Mouse (Mus musculus) megakaryocyte-erythroid progenitor cell, adult 5-6 weeks (primary cell): Measurements from ENCODE around the gene Cuedc1. TPM values are rescaled to one million over a fixed set of nuclear protein-coding genes. Genes with fewer than 3 reads are reported as not detected.

Experiments
- ATAC-seq: replicated peaks from 2 replicates; pipeline ENCODE4 v1.8.0; 2016; ENCODE audit warnings: mild to moderate bottlenecking, inconsistent platforms; ENCODE audit not compliant: severe bottlenecking, poor library complexity, low FRiP score, low TSS enrichment
- total RNA-seq, 2 experiments: library from RNA; stranded (forward) in 1 of 2; stranded (reverse) in 1 of 2; fragments of 200-1000, 215-1000 nt in 1 of 2; fragments of >200 nt in 1 of 2; fragmentation: Nextera tagmentation in 1 of 2; gene quantifications; 2 replicates each; pipeline ENCODE4 v1.2.3; 2014 to 2017

Gene Cuedc1
- total RNA-seq, 2 experiments from 2014 or later: 0.19 to 2.3 TPM

DNA sequence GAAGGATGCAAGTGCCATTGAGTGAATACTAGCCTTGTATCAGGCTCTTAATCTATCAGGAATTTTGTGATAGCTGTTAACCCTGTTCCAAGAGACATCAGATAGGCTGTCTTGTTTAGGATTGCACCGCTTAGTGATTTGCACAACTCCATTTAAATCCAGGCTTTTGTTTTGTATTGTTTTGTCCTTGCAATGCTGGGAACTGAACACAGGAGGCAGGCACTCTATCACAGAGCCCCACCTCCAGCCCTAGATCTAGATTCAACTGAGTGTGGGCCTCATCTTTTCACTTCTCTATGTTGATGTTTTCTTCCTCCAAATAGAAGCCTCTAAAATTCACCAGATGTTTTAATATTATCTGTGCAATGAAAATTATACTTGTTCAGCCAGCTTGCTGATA is 22.2 kb upstream of the Cuedc1 start:
- no peak for ATAC-seq

GRCm38 (mm10) chr11:88076394-88076793 is 21.5 kb upstream of the Cuedc1 start:
- ATAC-seq: no peak

- no peak for ATAC-seq
Measured at GRCm38 (mm10) chr11:88083699-88084098, 14.2 kb upstream of the Cuedc1 start.

DNA sequence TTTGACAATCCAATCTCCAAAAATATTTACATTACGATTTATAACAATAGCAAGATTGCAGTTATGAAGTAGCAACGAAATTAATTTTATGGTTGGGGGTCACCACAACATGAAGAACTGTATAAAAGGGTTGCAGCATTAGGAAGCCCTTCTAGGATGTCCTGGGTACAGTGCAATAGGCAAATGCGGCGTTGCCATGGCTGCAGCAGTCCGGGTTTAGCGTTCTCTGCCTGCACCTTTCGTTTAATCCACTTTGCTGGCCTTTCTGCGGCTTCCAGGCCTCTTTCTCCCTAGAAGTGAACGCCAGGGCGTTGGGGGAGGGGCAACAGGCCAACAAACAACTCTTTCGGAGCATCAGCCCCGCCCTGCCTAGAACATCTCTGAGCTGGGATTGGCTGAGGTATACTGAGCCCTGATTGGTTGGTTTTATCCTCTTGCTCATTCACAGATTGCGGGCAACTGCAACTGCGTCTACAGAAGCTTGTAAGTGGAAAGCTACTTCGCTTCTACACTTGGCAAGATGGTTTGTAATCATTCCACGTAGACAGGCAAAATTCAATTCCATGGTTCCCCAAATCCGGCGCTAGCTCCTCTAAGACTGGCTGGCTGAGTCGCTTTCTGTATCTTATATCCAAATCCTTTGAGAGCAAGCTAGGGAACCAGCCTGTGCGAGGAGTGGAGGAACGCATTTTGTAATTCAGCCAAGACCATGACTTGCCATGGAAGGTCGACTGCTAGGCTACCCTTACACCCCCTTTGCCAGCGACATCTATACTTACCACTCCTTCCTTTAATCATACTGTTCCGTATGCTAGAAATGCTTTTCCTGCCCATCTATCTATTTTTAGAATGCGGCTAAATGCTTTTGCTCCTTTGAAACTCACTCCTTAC is 10.9 kb upstream of the Cuedc1 start:
- ATAC-seq: peak; percentile 92

- ATAC-seq: no peak
Measured at GRCm38 (mm10) chr11:88089150-88089549, 8.7 kb upstream of the Cuedc1 start.

DNA sequence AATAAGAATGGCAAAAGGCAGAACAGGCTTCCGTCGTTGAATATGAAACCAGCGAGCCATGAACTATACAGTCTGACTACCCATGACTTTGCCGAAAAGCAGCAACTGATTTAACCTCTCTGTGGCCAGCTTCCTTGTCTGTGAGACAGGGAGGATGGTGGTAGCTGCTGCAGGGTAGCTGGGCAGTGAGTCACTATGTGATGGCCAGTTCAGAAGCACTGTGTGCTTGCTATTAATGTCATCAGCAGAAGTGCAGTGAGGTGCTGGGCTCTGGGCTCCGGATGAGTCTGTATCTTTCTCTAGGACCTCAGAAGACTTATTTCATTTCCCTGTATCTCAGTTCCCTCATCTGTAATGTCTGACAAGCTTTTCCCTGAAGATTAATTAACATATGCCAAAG is 7.6 kb upstream of the Cuedc1 start:
- ATAC-seq: no peak

DNA sequence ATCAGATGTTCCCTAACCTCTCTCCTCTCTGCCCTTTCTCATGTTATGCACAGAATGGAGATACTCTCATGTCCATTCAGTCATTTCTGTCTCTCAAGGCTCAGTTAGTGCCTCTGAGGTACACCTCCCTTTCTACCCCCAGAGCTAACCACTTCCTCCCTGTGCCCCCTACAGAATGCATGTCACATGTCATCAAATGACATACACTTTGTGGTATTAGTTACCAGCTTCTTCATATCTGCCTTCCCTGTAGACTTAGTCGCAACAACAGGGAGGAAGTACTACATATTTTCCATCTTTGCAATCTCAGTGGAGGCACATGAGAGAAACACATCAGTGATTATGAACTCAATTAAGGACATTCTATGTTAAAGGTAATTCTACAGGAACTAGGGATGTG is 5.9 kb upstream of the Cuedc1 start:
- ATAC-seq: no peak

DNA sequence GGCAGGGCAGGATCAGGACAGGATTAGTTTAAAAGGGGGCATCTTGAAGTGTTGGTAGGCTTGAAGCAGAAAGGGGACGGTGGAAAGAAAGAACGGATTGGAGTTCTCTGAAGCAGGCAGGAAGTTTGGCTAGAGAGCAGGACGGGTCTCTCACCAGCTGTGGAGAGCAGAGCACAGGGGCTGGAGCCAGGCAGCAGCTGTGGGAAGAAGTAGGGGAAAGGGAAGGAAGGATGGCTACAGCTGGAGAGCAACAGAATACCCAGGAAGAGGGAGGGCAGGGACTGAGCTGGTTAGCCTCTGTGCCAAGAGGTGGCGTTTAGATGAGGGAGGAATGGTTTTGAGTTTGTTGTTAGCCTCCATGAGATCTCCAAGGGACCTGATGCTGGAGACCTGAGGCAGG is 685 bp upstream of the Cuedc1 start:
- no peak for ATAC-seq

- peak; percentile 50; the same call in 1 of the 2 replicates for ATAC-seq
Measured at GRCm38 (mm10) chr11:88098787-88099598, 1.1 kb downstream of the Cuedc1 start.

DNA sequence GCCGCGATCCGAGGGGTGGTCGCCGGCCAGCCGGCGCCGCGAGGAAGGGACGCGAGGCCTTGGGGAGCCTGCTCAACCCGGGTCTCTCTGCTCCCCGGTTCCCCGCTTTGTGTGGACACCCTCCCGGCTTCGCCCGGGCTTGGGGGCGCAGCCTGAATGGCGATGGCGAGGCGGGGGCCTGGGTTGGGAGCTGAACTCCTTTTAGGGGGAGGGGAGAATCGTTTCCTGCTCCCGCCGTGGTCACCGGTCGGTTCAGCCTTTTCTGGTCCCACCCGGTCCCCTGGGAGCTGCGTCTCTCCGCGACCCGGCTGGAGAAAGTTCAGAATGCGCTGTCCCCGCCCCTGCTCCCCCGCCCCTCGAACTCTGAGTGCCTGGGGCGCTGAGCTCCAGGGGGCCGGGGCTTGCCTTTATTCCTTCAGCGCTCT is 1.8 kb downstream of the Cuedc1 start:
- ATAC-seq: no peak

- no peak for ATAC-seq
Measured at GRCm38 (mm10) chr11:88100170-88100569, 2.3 kb downstream of the Cuedc1 start.

DNA sequence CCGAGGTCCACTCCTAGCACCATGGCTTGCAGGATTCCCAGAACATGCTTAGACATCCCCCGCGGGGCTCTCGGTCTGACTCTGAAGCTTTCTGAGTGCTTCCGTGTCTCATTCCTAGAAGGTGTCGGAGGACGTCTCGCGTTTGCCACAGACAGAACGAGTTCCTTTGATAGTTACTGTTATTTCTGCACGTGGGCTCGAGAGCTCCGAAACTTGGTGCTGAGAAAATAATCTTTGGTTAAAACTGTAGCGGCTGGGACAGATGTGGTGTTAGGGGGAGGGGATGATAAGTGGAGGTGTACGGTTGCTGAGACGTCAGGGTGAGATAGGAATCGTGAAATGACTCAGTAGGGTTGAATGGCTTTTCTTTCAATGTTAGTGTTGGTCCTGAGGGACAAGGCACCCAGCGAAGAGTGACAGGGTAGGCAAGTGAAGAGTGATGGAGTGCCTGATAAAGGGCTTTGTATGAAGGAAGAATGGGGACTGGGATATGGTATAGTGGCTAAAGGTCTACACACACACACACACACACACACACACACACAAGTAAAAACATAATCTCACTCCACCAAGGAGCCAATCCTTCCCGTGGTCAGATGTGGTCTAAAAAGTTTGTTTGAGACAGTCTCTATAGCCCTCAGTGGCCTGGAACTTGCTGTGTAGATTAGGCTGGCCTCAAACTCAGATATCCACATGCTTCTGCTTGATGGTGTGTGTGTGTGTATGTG is 5.5 kb downstream of the Cuedc1 start:
- ATAC-seq: no peak

GRCm38 (mm10) chr11:88105494-88106291 is 7.8 kb downstream of the Cuedc1 start:
- ATAC-seq: no peak

DNA sequence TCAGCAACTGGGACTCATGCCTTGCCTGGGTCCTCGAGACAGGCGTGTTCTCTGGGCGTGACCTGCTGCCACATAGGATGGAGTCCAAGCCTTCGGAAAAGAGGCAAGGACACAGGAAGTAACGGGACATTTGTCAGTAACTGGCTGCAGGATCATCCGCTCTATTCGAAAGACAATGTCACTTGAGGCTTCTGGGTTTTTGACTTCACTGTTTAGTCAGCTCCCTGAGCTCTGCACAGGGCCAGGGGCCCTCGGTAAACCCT is 8.4 kb downstream of the Cuedc1 start:
- no peak for ATAC-seq

DNA sequence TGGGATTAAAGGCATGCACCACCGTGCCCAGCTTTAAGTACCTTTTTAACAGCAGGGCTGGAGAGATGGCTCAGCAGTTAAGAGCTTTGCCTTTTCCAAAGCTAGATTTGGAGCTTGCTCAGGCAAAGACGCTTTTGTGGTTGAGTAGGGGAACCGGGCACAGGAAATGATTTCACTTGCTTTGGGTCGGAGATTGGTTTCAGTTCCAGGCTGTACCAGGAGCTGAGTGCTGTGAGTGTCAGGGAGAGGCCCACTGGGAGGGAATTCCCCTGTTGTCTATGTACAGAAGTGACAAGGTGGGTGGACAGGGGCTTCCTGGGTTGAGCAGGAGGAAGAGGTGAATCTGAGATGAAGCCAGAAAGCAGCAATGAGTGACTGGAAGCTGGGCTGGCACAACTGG is 9.5 kb downstream of the Cuedc1 start:
- ATAC-seq: no peak

- ATAC-seq: no peak
Measured at GRCm38 (mm10) chr11:88110031-88110594, 12.3 kb downstream of the Cuedc1 start.

DNA sequence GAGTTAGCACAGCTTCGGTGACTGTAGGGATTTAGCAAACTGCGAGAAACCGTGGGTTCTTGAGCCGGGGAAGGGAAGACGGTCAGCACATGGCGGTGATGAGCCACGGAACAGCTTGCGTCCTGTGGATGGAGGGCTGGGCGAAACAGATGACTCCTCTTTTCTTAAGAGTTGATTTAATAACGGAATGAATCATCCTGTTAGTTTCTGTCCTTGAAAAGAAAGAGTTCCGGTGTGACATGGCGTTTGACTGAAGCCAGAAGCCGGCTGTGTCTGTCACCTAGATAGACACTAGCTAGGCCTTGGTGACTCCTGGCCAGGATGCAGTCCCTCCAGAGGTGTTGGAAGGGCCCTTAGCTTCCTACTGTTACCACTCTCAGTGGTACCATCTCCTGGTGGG is 14.2 kb downstream of the Cuedc1 start:
- ATAC-seq: no peak

GRCm38 (mm10) chr11:88112677-88113333 is 14.9 kb downstream of the Cuedc1 start:
- no peak for ATAC-seq
